Mouse (Mus musculus) liver, postnatal 0 days (tissue): ENCODE results near the gene Luzp1. TPM values are rescaled to one million over a fixed set of nuclear protein-coding genes. Genes with fewer than 3 reads are reported as not detected.

ENCODE experiments used
- ATAC-seq: fragments of 200-750 bp; cut with Nextera tagmentation; 2 replicates; pipeline ENCODE4 v1.8.0; 2017; ENCODE audit warnings: mild to moderate bottlenecking, moderate library complexity
- DNase-seq: peaks from one replicate; pipeline ENCODE4 v3.0.0-alpha.2; 2016
- H3K27ac ChIP-seq: fragments of 300-500 bp; sonication (generic); 2 replicates; pipeline ENCODE4 v1.5.1; 2014; ENCODE audit warnings: antibody characterized with exemption, moderate library complexity, mild to moderate bottlenecking, low read depth
- H3K27me3 ChIP-seq: fragments of 300-500 bp; sonication (generic); 2 replicates; pipeline ENCODE4 v1.6.1; 2014; ENCODE audit warnings: low read length, control low read depth, mixed read lengths; ENCODE audit not compliant: insufficient read depth
- H3K36me3 ChIP-seq: fragments of 300-500 bp; sonication (generic); replicated peaks from 2 replicates; pipeline ENCODE4 v1.6.1; 2014; ENCODE audit warnings: mild to moderate bottlenecking, control low read depth, low read length, moderate library complexity, mixed read lengths; ENCODE audit not compliant: insufficient read depth
- H3K4me1 ChIP-seq: fragments of 300-500 bp; sonication (generic); 2 replicates; pipeline ENCODE4 v1.6.1; 2014; ENCODE audit warnings: antibody characterized with exemption, mild to moderate bottlenecking, control low read depth; ENCODE audit not compliant: insufficient read depth
- H3K4me2 ChIP-seq: fragments of 300-500 bp; sonication (generic); 2 replicates; pipeline ENCODE4 v1.6.1; 2014; ENCODE audit warnings: low read depth, mild to moderate bottlenecking, low read length, moderate library complexity, mixed read lengths
- H3K4me3 ChIP-seq: fragments of 300-500 bp; sonication (generic); 2 replicates; pipeline ENCODE4 v1.5.1; 2014; ENCODE audit warnings: low read depth, low read length
- H3K9ac ChIP-seq: fragments of 300-500 bp; sonication (generic); replicated peaks from 2 replicates; pipeline ENCODE4 v1.6.1; 2014; ENCODE audit warnings: mild to moderate bottlenecking, moderate library complexity
- H3K9me3 ChIP-seq: fragments of 300-500 bp; sonication (generic); 2 replicates; pipeline ENCODE4 v1.6.1; 2016; ENCODE audit warnings: mild to moderate bottlenecking, control low read depth, low read length, mixed read lengths
- CTCF ChIP-seq: sonication (generic); IDR thresholded peaks from 2 replicates; pipeline ENCODE4 v1.5.1; 2016; ENCODE audit warnings: antibody characterized with exemption, low read depth
- EP300 ChIP-seq: IDR thresholded peaks from 2 replicates; pipeline ENCODE4 v1.6.1; 2016; ENCODE audit warnings: antibody characterized with exemption, low read depth, mild to moderate bottlenecking
- WGBS: fragments of 180-500 bp; shearing (Covaris S2); extraction: QIAGEN DNeasy Blood & Tissue Kit; methylation state at CpG from one replicate; pipeline ENCODE4 v1.1.7; 2014; ENCODE audit not compliant: insufficient replicate concordance; 5-methylcytosine and 5-hydroxymethylcytosine counted together
- polyA plus RNA-seq: library from polyadenylated mRNA; unstranded; fragments of >200 nt; fragmentation: Nextera tagmentation; extraction: Ambion mirVana; gene quantifications from 2 replicates; pipeline ENCODE4 v1.2.1, GENCODE M21; 2015

Luzp1 gene
- polyA plus RNA-seq, 1 experiment from 2014 or later = 18.1 TPM

DNA sequence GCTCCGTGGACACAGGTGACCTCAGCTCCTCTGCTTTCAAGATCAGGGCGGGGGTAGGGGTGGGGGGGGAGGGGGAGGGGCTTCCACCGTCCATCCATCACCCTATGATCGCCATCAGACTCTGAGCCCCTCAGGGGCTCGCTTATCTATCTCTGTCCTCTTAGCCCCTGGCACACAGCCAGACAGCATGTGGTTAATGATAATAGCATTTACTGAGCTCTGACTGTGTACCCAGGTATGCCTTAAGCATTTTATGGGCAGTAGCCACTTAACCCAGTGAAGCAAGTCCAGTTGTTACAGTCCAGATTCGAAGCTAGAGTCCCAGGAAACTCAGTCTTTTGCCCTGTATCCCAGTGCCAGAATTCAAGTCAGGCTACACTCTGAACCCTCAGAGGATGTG is 18.0 kb upstream of the Luzp1 start:
- Histone ChIP-seq H3K9me3 (no peaks in the 10 kb centered on the region), H3K9ac (no peak overlapping the region), H3K27ac (peak overlapping the region; percentile 61), H3K4me1 (peaks cover 8% of the 10 kb centered on the region), H3K36me3 (no peaks in the 10 kb centered on the region), H3K27me3 (no peaks in the 10 kb centered on the region), H3K4me2 (no peak overlapping the region), H3K4me3 (no peak overlapping the region)
- DNase-seq = peak; percentile 40
- peak; percentile 37 for ATAC-seq
- WGBS = 10% methylated on average over 6 of the region's 6 CpGs
- no peak for TF ChIP-seq EP300
- TF ChIP-seq CTCF = no peak

DNA sequence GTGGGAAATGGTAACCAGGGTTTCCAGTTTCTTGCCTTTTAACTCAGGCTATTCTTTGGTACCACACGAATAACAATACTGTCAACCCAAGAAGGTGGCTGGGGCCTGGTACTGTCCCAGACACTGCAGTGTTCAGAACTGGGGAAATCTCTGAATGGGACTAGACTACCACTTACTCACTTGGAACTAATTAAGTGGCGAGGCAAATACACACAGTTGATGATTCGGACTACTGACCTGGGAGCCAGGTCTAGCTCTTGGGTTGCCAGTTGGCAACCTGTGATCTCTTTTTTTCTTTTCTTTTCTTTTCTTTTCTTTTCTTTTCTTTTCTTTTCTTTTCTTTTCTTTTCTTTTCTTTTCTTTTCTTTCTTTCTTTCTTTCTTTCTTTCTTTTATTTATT is 17.3 kb upstream of the Luzp1 start:
- Histone ChIP-seq H3K4me2 (no peak overlapping the region), H3K9me3 (no peaks in the 10 kb centered on the region), H3K9ac (no peak overlapping the region), H3K4me1 (peaks cover 8% of the 10 kb centered on the region), H3K4me3 (no peak overlapping the region), H3K27me3 (no peaks in the 10 kb centered on the region), H3K36me3 (no peaks in the 10 kb centered on the region), H3K27ac (peak overlapping the region; percentile 61)
- no peak for DNase-seq
- peak; percentile 31; the same call in 1 of the 2 replicates for ATAC-seq
- WGBS = 73% methylated on average over 3 of the region's 3 CpGs
- TF ChIP-seq CTCF (no peak), EP300 (no peak)

DNA sequence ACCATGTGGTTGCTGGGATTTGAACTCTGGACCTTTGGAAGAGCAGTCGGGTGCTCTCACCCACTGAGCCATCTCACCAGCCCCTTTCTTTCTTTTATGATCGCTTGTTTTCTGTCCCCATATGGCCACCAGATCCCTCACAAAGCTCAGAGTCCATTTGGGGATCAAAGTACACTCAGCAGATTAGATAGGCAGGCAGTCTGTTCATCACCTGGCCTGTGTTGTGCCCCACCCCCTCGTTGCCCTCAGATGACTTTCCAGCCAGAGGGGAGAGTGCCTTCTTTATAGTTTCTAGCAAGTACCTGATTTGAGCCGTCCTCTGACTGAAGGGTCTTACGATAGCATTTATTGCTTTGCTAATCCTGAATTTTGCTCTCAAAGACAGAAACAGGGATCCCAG is 16.8 kb upstream of the Luzp1 start:
- WGBS = 50% methylated on average over 5 of the region's 5 CpGs
- H3K4me2 ChIP-seq = no peak overlapping the region
- H3K27me3 ChIP-seq = no peaks in the 10 kb centered on the region
- H3K27ac ChIP-seq = peak overlapping the region; percentile 29; the same call in 1 of the 2 replicates
- peak; percentile 88 for ATAC-seq
- no peaks in the 10 kb centered on the region for H3K9me3 ChIP-seq
- peaks cover 8% of the 10 kb centered on the region for H3K4me1 ChIP-seq
- peak; percentile 59 for DNase-seq
- no peak for TF ChIP-seq EP300
- no peak for TF ChIP-seq CTCF
- H3K36me3 ChIP-seq = no peaks in the 10 kb centered on the region
- H3K4me3 ChIP-seq = no peak overlapping the region
- no peak overlapping the region for H3K9ac ChIP-seq

DNA sequence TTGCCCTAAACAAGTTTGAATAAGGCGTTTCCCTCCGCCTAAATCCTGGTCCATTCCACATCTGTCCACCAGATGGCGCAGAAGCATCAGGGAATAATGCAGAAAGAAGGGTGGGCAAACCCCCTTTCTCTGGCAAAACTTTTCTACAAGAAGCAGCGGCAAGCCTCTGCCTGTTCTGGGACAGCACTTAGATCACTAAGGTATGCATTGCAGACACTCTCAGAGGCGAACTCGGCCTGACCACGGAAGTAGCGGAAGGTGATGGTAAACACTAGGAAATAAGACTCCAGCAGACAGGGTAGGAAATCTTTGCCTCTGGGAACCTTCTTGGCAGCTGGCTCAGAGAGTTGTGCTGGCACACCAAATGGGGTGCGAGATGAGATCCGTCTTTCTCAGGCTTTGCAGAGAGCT is 14.7 kb upstream of the Luzp1 start:
- Histone ChIP-seq H3K27me3 (no peaks in the 10 kb centered on the region), H3K4me3 (peak overlapping the region; percentile 18; the same call in 1 of the 2 replicates), H3K9me3 (no peaks in the 10 kb centered on the region), H3K9ac (no peak overlapping the region; the same call in 1 of the 2 replicates), H3K36me3 (no peaks in the 10 kb centered on the region), H3K27ac (no peak overlapping the region), H3K4me1 (peaks cover 8% of the 10 kb centered on the region), H3K4me2 (peak overlapping the region; percentile 68)
- TF ChIP-seq EP300 (no peak), CTCF (peak; percentile 96)
- peak; percentile 76 for DNase-seq
- WGBS = 11% methylated on average over 10 of the region's 10 CpGs
- no peak for ATAC-seq

DNA sequence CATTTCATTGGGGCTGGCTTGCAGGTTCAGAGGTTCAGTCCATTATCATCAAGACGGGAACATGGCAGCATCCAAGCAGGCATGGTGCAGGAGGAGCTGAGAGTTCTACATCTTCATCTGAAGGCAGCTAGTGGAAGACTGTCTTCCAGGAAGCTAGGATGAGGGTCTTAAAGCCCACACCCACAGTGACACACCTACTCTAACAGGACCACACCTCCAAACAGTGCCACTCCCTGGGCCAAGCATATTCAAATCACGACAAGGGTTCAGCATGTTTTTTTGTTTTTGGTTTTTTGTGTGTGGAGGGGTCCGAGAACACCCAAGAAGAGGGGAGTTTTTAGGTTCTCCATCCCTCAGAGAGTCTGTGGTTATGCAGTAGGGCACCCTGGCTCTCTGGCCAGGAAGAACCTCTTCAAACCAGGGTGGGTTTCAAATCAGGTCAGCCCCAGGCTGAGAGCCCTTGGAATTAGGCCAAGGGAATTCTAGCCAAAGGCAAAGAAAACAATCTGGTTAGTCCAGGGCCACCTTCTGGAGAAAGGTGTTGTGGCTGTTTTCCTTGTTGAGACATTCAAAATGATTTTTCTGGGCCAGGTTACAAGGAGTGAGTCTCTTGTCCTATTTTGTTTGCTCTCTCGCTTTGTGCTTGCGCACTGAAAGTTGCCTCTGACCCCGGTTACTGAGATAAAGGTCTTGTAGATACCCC is 12.9 kb upstream of the Luzp1 start:
- Histone ChIP-seq H3K27me3 (no peaks in the 10 kb centered on the region; the same call in 1 of the 2 replicates), H3K9me3 (no peaks in the 10 kb centered on the region), H3K4me2 (no peak overlapping the region), H3K4me3 (no peak overlapping the region), H3K27ac (no peak overlapping the region), H3K9ac (no peak overlapping the region), H3K4me1 (peaks cover 4% of the 10 kb centered on the region), H3K36me3 (no peaks in the 10 kb centered on the region)
- TF ChIP-seq CTCF (no peak), EP300 (no peak)
- 77% methylated on average over 6 of the region's 6 CpGs for WGBS
- DNase-seq (no peak), ATAC-seq (no peak)

DNA sequence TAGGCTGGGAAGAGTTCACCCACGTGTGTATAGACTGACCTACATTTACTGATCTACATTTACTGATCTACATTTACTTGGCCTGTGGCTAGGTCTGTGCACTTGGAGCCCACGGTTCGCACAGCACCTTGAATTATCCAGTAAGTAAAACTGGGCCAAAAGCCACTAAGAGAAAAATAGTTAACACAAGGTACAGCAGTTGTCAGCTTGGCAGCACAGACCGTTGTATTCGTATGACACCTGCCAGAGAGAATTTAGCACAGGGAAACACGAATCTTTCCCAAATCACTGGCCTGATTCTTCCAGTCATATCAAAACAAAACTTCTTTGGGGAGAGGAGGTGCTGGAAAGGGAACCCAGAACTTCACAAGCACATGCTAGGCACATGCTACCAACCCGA is 11.3 kb upstream of the Luzp1 start:
- Histone ChIP-seq H3K27me3 (peaks cover 5% of the 10 kb centered on the region), H3K4me1 (0 out of 2 replicates have a peak, but pooled peaks cover 2% of the 10 kb centered on the region), H3K4me3 (no peak overlapping the region), H3K27ac (no peak overlapping the region), H3K36me3 (no peaks in the 10 kb centered on the region), H3K9ac (no peak overlapping the region), H3K4me2 (no peak overlapping the region), H3K9me3 (no peaks in the 10 kb centered on the region)
- no peak for DNase-seq
- WGBS = 73% methylated on average over 7 of the region's 7 CpGs
- ATAC-seq = no peak
- TF ChIP-seq EP300 (no peak), CTCF (no peak)
